12 mouse cellular contexts compared by ENCODE assay signal in genomic region chr2:153583641-153584049, GRCm38 (mm10). TPM values are rescaled to one million over a fixed set of nuclear protein-coding genes. Genes with fewer than 3 reads are reported as not detected.
DNase-seq lines count a peak whose midpoint lies in the region; ATAC-seq lines count a peak whose summit lies in the region.
"Had no signal": no experiment of that assay in that cellular context is flagged by ENCODE, and none has a peak within 500 bp of the region (broad histone marks: within the 10 kb centered on the region; RNA-seq: fewer than 3 reads in every experiment).

No protein-coding gene starts in this region.

- H3K9ac ChIP-seq in neural tube, embryonic 11.5 days (ENCODE audit: low read length): peak overlapping the region; percentile 15; the same call in 1 of the 2 replicates
- no peak overlapping the region for H3K9ac ChIP-seq in neural tube, embryonic 15.5 days (replicated peaks)
- peak overlapping the region; percentile 32; the same call in 1 of the 2 replicates for H3K9ac ChIP-seq in intestine, embryonic 16.5 days (ENCODE audit: low read depth, low read length)
- H3K9ac ChIP-seq: heart, embryonic 15.5 days had no signal

- H3K9me3 ChIP-seq in erythroblast, embryonic 14.5 days (ENCODE audit: control insufficient read depth, low read length): no peaks in the 10 kb centered on the region
- no peaks in the 10 kb centered on the region for H3K9me3 ChIP-seq in neural tube, embryonic 11.5 days (ENCODE audit: control insufficient read depth, low read length)
- H3K9me3 ChIP-seq in neural tube, embryonic 15.5 days (replicated peaks): no peaks in the 10 kb centered on the region
- no peaks in the 10 kb centered on the region for H3K9me3 ChIP-seq in intestine, embryonic 16.5 days (ENCODE audit: control insufficient read depth, low read length)
- H3K9me3 ChIP-seq: heart, embryonic 15.5 days had no signal

- DNase-seq in neural tube, embryonic 11.5 days (ENCODE audit: low spot score): no peak
- DNase-seq in lung, adult 18-20 months: no peak
- no peak for DNase-seq in spleen, adult 18-20 months
- DNase-seq: kidney, postnatal 10 days had no signal

- no peak overlapping the region for H3K4me2 ChIP-seq in neural tube, embryonic 11.5 days (ENCODE audit: low read depth)
- no peak overlapping the region for H3K4me2 ChIP-seq in neural tube, embryonic 15.5 days
- peak overlapping the region; percentile 17; the same call in 1 of the 2 replicates for H3K4me2 ChIP-seq in intestine, embryonic 16.5 days (ENCODE audit: low read depth, low read length)
- H3K4me2 ChIP-seq: heart, embryonic 15.5 days had no signal

- no peaks in the 10 kb centered on the region; the same call in 1 of the 2 replicates for H3K36me3 ChIP-seq in erythroblast, embryonic 14.5 days (ENCODE audit: control insufficient read depth)
- H3K36me3 ChIP-seq in neural tube, embryonic 11.5 days (ENCODE audit: control insufficient read depth, insufficient read depth, low read length): no peaks in the 10 kb centered on the region
- H3K36me3 ChIP-seq in neural tube, embryonic 15.5 days: no peaks in the 10 kb centered on the region
- no peaks in the 10 kb centered on the region for H3K36me3 ChIP-seq in intestine, embryonic 16.5 days (ENCODE audit: control insufficient read depth, insufficient read depth, low read length)
- H3K36me3 ChIP-seq: heart, embryonic 15.5 days had no signal

- WGBS in neural tube, embryonic 11.5 days: 54% methylated on average over 14 of the region's 14 CpGs
- WGBS in neural tube, embryonic 15.5 days: 53% methylated on average over 14 of the region's 14 CpGs
- WGBS in intestine, embryonic 16.5 days: 65% methylated on average over 13 of the region's 14 CpGs

- H3K4me3 ChIP-seq in erythroblast, embryonic 14.5 days (replicated peaks): peak overlapping the region; percentile 61
- no peak overlapping the region for H3K4me3 ChIP-seq in neural tube, embryonic 11.5 days (ENCODE audit: low read depth, low read length)
- H3K4me3 ChIP-seq in neural tube, embryonic 15.5 days (replicated peaks): no peak overlapping the region
- H3K4me3 ChIP-seq in intestine, embryonic 16.5 days (ENCODE audit: low read length): no peak overlapping the region
- H3K4me3 ChIP-seq: heart, embryonic 15.5 days had no signal

- no peak for ATAC-seq in erythroblast, adult 5-6 weeks (replicated peaks; ENCODE audit: low FRiP score, poor library complexity, severe bottlenecking)
- ATAC-seq in neural tube, embryonic 11.5 days (ENCODE audit: insufficient read depth, low FRiP score, low TSS enrichment): no peak
- ATAC-seq in neural tube, embryonic 15.5 days (ENCODE audit: low FRiP score): no peak
- peak; percentile 41 for ATAC-seq in intestine, embryonic 16.5 days
- peak; percentile 81 for ATAC-seq in megakaryocyte progenitor cell, adult 5-6 weeks (replicated peaks; ENCODE audit: poor library complexity)
- ATAC-seq: Patski had no signal

- no peak overlapping the region for H3K27ac ChIP-seq in neural tube, embryonic 11.5 days (ENCODE audit: low read depth, low read length)
- no peak overlapping the region for H3K27ac ChIP-seq in neural tube, embryonic 15.5 days (replicated peaks)
- H3K27ac ChIP-seq in intestine, embryonic 16.5 days (ENCODE audit: low read length): peak overlapping the region; percentile 58
- H3K27ac ChIP-seq: heart, embryonic 15.5 days; macrophage had no signal

- peaks cover 73% of the 10 kb centered on the region for H3K4me1 ChIP-seq in erythroblast, embryonic 14.5 days (ENCODE audit: control insufficient read depth)
- no peaks in the 10 kb centered on the region for H3K4me1 ChIP-seq in neural tube, embryonic 11.5 days (ENCODE audit: control insufficient read depth, insufficient read depth, low read length)
- peaks cover 12% of the 10 kb centered on the region for H3K4me1 ChIP-seq in neural tube, embryonic 15.5 days
- peaks cover 30% of the 10 kb centered on the region for H3K4me1 ChIP-seq in intestine, embryonic 16.5 days (ENCODE audit: control insufficient read depth, insufficient read depth, low read length)

- no peaks in the 10 kb centered on the region for H3K27me3 ChIP-seq in erythroblast, embryonic 14.5 days (ENCODE audit: control insufficient read depth)
- H3K27me3 ChIP-seq in neural tube, embryonic 11.5 days (ENCODE audit: control insufficient read depth, insufficient read depth, low read length): no peaks in the 10 kb centered on the region
- H3K27me3 ChIP-seq in neural tube, embryonic 15.5 days (replicated peaks): no peaks in the 10 kb centered on the region
- no peaks in the 10 kb centered on the region for H3K27me3 ChIP-seq in intestine, embryonic 16.5 days (replicated peaks; ENCODE audit: control insufficient read depth, insufficient read depth, low read length)
- H3K27me3 ChIP-seq: heart, embryonic 15.5 days; Patski had no signal

RNA-seq across cellular contexts. Expression of gene Commd7, which starts 48.9 kb away (rescaled TPM):
- polyA plus RNA-seq in erythroblast, embryonic 14.5 days (2012): 0.38 TPM in 2 replicates
- total RNA-seq in erythroblast, adult 5-6 weeks (2015; ENCODE audit: low replicate concordance): 9.2 and 18.8 TPM in 2 replicates
- 2.4 and 4.3 TPM in 2 replicates for total RNA-seq in erythroblast, adult 5-6 weeks (2017; ENCODE audit: low replicate concordance)
- polyA plus RNA-seq in neural tube, embryonic 11.5 days (2014; fragmentation: Nextera tagmentation; extraction: Ambion mirVana): 64.6 and 68.9 TPM in 2 replicates
- polyA plus RNA-seq in neural tube, embryonic 15.5 days (2015; fragmentation: Nextera tagmentation; extraction: Ambion mirVana): 91.2 and 94.4 TPM in 2 replicates
- 84.5 and 88.4 TPM in 2 replicates for polyA plus RNA-seq in intestine, embryonic 16.5 days (2015; fragmentation: Nextera tagmentation; extraction: Ambion mirVana)
- 37.2 and 45.9 TPM in 2 replicates for total RNA-seq in megakaryocyte progenitor cell, adult 5-6 weeks (2015)
- total RNA-seq in megakaryocyte progenitor cell, adult 5-6 weeks (2017): 32.2 and 43.8 TPM in 2 replicates

RNA-seq across cellular contexts. Expression of gene Nol4l, which starts 53.9 kb away (rescaled TPM):
- polyA plus RNA-seq in erythroblast, embryonic 14.5 days (2012): 0.99 and 1.1 TPM in 2 replicates
- 2.7 and 6.1 TPM in 2 replicates for total RNA-seq in erythroblast, adult 5-6 weeks (2015; ENCODE audit: low replicate concordance)
- total RNA-seq in erythroblast, adult 5-6 weeks (2017; ENCODE audit: low replicate concordance): 1.8 and 4.3 TPM in 2 replicates
- 32.1 and 37.5 TPM in 2 replicates for polyA plus RNA-seq in neural tube, embryonic 11.5 days (2014; fragmentation: Nextera tagmentation; extraction: Ambion mirVana)
- 31.4 and 36.1 TPM in 2 replicates for polyA plus RNA-seq in neural tube, embryonic 15.5 days (2015; fragmentation: Nextera tagmentation; extraction: Ambion mirVana)
- polyA plus RNA-seq in intestine, embryonic 16.5 days (2015; fragmentation: Nextera tagmentation; extraction: Ambion mirVana): 28.6 and 34.2 TPM in 2 replicates
- 3.0 and 4.4 TPM in 2 replicates for total RNA-seq in megakaryocyte progenitor cell, adult 5-6 weeks (2015)
- total RNA-seq in megakaryocyte progenitor cell, adult 5-6 weeks (2017): 1.4 and 3.7 TPM in 2 replicates

Comparison
In these comparisons a context has a peak if more than half of its experiments do, and no peak if none do; other contexts are left out.
1. ATAC-seq: peak in intestine, embryonic 16.5 days (single experiment) and megakaryocyte progenitor cell, adult 5-6 weeks (single experiment); none in erythroblast, adult 5-6 weeks (single experiment), neural tube, embryonic 11.5 days (single experiment) and neural tube, embryonic 15.5 days (single experiment).
2. RNA of gene Commd7, which starts 48.9 kb away (polyA plus RNA-seq): 91.2 to 94.4 TPM in neural tube, embryonic 15.5 days, 84.5 to 88.4 TPM in intestine, embryonic 16.5 days and 64.6 to 68.9 TPM in neural tube, embryonic 11.5 days; 0.38 TPM in erythroblast, embryonic 14.5 days; every median in the first group is over 10 times any median in the second.
3. RNA of gene Nol4l, which starts 53.9 kb away (polyA plus RNA-seq): 32.1 to 37.5 TPM in neural tube, embryonic 11.5 days, 31.4 to 36.1 TPM in neural tube, embryonic 15.5 days and 28.6 to 34.2 TPM in intestine, embryonic 16.5 days; 0.99 to 1.1 TPM in erythroblast, embryonic 14.5 days; every median in the first group is over 10 times any median in the second.